Mouse (Mus musculus) hindbrain, postnatal 0 days (tissue): ENCODE results near the gene Gm10031. TPM values are rescaled to one million over a fixed set of nuclear protein-coding genes. Genes with fewer than 3 reads are reported as not detected.

Experiments used
- ATAC-seq: fragments of 200-750 bp; cut with Nextera tagmentation; 2 replicates; pipeline ENCODE4 v1.8.0; 2017; ENCODE audit warnings: mild to moderate bottlenecking, moderate TSS enrichment, moderate library complexity
- DNase-seq: peaks from one replicate; pipeline ENCODE4 v3.0.0-alpha.2; 2015; ENCODE audit warnings: low spot score
- H3K27ac ChIP-seq: fragments of 300-500 bp; sonication (generic); 2 replicates; pipeline ENCODE4 v1.5.1; 2014; ENCODE audit warnings: mild to moderate bottlenecking
- H3K27me3 ChIP-seq: fragments of 300-500 bp; sonication (generic); 2 replicates; pipeline ENCODE4 v1.6.1; 2014; ENCODE audit warnings: low read length, mixed read lengths; ENCODE audit not compliant: insufficient read depth
- H3K36me3 ChIP-seq: fragments of 300-500 bp; sonication (generic); 2 replicates; pipeline ENCODE4 v1.6.1; 2014; ENCODE audit warnings: low read length, mixed read lengths; ENCODE audit not compliant: insufficient read depth
- H3K4me1 ChIP-seq: fragments of 300-500 bp; sonication (generic); 2 replicates; pipeline ENCODE4 v1.6.1; 2014; ENCODE audit warnings: antibody characterized with exemption, low read length, mixed read lengths; ENCODE audit not compliant: insufficient read depth
- H3K4me2 ChIP-seq: fragments of 300-500 bp; sonication (generic); 2 replicates; pipeline ENCODE4 v1.6.1; 2014; ENCODE audit warnings: low read depth, mild to moderate bottlenecking, low read length, moderate library complexity, mixed read lengths
- H3K4me3 ChIP-seq: fragments of 300-500 bp; sonication (generic); 2 replicates; pipeline ENCODE4 v1.5.1; 2014; ENCODE audit warnings: low read length
- H3K9ac ChIP-seq: fragments of 300-500 bp; sonication (generic); replicated peaks from 2 replicates; pipeline ENCODE4 v1.6.1; 2014; ENCODE audit warnings: mild to moderate bottlenecking, low read length, moderate library complexity, mixed read lengths
- H3K9me3 ChIP-seq: fragments of 300-500 bp; sonication (generic); 2 replicates; pipeline ENCODE4 v1.6.1; 2016; ENCODE audit warnings: low read length, mixed read lengths
- CTCF ChIP-seq: IDR thresholded peaks from 2 replicates; pipeline ENCODE4 v1.5.1; 2016; ENCODE audit warnings: antibody characterized with exemption, control low read depth, low read depth
- WGBS: fragments of 180-500 bp; shearing (Covaris S2); extraction: QIAGEN DNeasy Blood & Tissue Kit; methylation state at CpG from one replicate; pipeline ENCODE4 v1.1.7; 2014; 5-methylcytosine and 5-hydroxymethylcytosine counted together
- polyA plus RNA-seq: library from polyadenylated mRNA; unstranded; fragments of >200 nt; fragmentation: Nextera tagmentation; extraction: Ambion mirVana; gene quantifications from 2 replicates; pipeline ENCODE4 v1.2.1, GENCODE M21; 2015
- total RNA-seq: library from RNA; depleted of rRNA; stranded (reverse); fragments of >200 nt; gene quantifications from 2 replicates; pipeline ENCODE4 v1.2.3, GENCODE M21; 2014

The Gm10031 gene
- total and polyA plus RNA-seq, 2 experiments from 2014 or later = 0.40 to 13.4 TPM

DNA sequence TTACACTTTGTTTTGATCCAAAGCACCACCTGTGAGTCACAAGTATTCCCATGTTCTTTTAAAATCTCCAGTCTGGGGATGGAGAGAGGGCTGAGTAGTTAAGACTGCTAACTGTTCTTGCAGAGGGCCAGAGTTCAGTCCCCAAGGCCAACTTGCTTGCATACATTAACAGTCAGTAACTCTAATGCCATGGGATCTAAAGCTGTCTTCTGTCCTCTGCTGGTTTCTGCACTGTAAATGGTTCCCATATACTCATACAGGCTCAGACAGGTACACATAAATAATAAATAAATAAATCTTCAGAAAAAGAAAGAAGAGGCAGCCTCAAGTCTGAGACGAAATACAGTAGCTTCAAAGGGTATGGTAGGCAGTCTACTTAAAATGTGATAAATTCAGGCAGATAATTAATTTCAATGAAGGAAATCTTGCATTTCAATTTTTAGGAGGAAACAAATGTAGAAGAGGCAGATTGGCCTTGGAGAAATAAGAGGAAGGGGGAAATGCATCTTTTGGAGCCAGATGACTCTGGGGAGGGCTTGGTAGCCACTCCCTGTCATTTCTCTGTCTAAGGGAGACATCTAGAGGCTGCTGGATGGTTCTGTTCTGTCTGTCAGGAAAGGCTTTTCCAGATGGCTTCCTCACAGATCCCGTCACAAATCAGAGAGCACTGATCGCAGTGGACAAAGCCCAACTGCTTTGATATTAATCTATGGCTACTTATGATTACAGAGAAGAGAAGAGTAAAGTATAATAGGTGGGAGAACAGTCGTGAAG is 16.2 kb downstream of the Gm10031 start:
- Histone ChIP-seq H3K9me3 (no peaks in the 10 kb centered on the region), H3K27ac (no peak overlapping the region), H3K9ac (no peak overlapping the region), H3K4me1 (no peaks in the 10 kb centered on the region), H3K27me3 (no peaks in the 10 kb centered on the region), H3K4me2 (no peak overlapping the region), H3K4me3 (no peak overlapping the region), H3K36me3 (no peaks in the 10 kb centered on the region)
- TF ChIP-seq CTCF = peak; percentile 71
- DNase-seq (peak; percentile 74), ATAC-seq (peak; percentile 71; the same call in 1 of the 2 replicates)
- WGBS = 33% methylated on average over 4 of the region's 4 CpGs

DNA sequence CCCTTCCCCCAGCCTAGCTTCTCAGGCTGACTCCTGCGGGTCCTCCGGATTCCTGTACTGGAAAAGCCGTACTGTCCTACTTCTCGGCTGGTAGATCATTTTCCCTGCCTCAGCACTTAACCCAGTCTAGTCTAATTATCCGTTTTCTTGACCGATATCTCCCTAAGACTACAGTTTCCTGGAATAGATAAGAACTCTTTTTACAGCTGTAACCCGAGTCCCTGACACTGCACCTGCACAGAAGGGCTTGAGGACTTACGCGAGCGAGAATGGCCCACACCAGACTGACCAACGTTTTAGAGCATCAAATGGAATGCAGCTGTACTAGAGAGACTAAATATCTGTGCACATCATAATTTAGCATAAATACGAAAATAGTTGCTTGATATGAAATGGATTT is 20.2 kb downstream of the Gm10031 start:
- H3K9me3 ChIP-seq = no peaks in the 10 kb centered on the region
- H3K27ac ChIP-seq = no peak overlapping the region
- no peaks in the 10 kb centered on the region for H3K4me1 ChIP-seq
- H3K9ac ChIP-seq = no peak overlapping the region
- no peak overlapping the region for H3K4me3 ChIP-seq
- H3K4me2 ChIP-seq = 0 out of 2 replicates have a peak overlapping the region, but pooled peaks have one; percentile 10
- WGBS = 47% methylated on average over 12 of the region's 12 CpGs
- no peaks in the 10 kb centered on the region for H3K36me3 ChIP-seq
- DNase-seq (no peak), ATAC-seq (no peak)
- no peaks in the 10 kb centered on the region for H3K27me3 ChIP-seq
- TF ChIP-seq CTCF = no peak

DNA sequence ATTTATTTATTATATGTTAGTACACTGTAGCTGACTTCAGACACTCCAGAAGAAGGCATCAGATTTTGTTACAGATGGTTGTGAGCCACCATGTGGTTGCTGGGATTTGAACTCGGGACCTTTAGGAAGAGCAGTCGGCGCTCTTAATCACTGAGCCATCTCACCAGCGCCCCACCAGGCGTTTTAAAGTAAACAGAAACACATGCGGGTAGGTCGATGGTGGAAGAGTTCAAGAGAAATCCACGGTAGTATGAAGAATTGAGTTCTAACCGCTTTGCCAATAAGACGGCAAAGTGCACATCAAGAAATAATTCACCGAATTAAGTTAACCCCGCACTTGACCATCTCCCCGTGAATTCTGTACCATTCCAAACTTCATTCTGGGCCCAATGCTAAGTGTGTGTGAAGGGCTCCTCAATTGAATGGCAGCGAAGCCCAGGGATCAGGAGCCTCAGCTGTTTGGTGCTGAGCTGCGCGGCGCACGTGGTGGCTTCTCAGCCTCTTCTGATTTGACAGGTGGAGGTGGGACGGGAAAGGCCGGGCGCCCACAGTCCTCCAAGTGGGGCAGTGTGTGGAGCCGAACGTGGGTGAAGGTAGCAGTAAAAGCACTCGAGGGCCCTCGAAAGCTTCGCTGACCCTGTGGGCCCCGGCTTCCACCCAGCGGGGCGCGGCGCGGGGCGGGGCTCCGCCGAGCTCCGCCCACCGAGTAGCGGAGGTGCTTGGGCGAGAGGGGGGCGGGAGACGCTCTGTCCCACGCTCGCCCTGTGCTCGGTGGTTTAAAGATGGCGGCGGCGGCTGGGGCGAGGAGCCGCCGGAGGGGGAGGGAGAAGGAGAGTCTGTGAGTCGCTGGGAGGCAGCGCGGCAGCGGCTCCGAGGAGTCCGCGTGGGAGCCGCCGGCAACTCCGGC is 34.5 kb downstream of the Gm10031 start, which contains the start of gene Abl2:
Abl2 (plus strand) TSS at position 763 of the 907 bp plus-strand sequence.
- Histone ChIP-seq H3K4me2 (peak within 1 kb of the TSS; percentile 70), H3K27me3 (no peaks in the 10 kb centered on the region), H3K36me3 (no peaks in the 10 kb centered on the region), H3K4me3 (peak within 1 kb of the TSS; percentile 97), H3K4me1 (peaks cover 7% of the 10 kb centered on the region; the same call in 1 of the 2 replicates), H3K9me3 (no peaks in the 10 kb centered on the region), H3K27ac (peak within 1 kb of the TSS; percentile 99), H3K9ac (peak within 1 kb of the TSS; percentile 99)
- ATAC-seq (peak; percentile 97), DNase-seq (peak; percentile 94)
- WGBS = 10% methylated on average over 45 of the region's 60 CpGs
- no peak; the same call in 1 of the 2 replicates for TF ChIP-seq CTCF

DNA sequence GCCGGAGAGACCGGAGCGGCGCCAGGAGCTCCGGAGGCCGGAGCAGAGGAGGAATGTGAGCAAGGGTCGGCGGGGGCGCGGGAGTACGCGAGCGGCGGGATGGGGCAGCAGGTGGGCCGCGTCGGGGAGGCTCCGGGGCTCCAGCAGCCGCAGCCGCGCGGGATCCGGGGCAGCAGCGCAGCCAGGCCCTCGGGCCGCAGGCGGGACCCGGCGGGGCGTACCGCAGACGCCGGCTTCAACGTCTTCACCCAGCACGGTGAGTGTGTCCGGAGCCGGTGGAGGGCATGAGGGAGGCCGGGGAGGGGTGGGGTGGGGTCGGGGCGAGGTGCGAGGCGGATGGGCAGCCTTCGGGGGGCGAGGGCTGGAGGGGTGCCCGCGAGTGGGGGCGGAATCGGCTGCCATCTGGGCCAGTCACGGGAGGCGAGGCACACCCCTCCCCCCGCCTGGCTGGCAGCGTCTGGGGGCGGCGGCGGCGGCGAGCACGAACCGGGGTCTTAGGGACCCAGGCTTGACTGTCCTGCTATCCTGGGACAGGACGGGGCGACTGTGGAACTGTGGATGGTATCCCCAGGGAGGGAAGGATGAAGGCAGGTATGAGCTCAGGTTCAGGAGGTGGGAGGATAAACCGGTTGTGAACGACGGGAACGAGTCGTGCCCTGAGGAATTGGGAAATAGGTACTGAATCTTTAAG is 35.3 kb downstream of the Gm10031 start:
- WGBS = under 1% methylated on average over 57 of the region's 66 CpGs

DNA sequence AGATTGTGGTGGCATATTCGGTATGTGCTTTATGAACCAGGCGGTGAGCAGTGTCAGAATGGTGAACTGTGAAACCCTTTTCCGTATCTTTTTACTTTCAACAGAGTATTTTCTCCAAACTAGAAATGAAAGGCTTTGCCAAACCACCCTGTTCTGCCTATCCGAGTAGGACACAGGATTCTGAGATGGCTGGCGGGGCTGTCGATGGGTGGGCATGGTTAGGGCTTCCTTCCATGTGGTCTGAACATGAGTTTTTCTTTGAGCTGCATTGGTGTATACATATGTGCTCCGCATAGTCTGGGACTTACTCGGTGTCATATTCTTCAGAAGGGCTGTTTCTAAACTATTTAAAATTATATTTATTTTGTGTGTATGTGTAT is 35.8 kb downstream of the Gm10031 start:
- Histone ChIP-seq H3K36me3 (no peaks in the 10 kb centered on the region), H3K27ac (peak overlapping the region; percentile 99), H3K4me2 (peak overlapping the region; percentile 70), H3K4me3 (peak overlapping the region; percentile 97), H3K27me3 (no peaks in the 10 kb centered on the region), H3K9me3 (no peaks in the 10 kb centered on the region), H3K9ac (peak overlapping the region; percentile 99), H3K4me1 (peaks cover 7% of the 10 kb centered on the region; the same call in 1 of the 2 replicates)
- no peak for TF ChIP-seq CTCF
- ATAC-seq (peak; percentile 36; the same call in 1 of the 2 replicates), DNase-seq (peak; percentile 46)
- 5% methylated on average over 8 of the region's 8 CpGs for WGBS

More for the DNA sequence above, 35.3 kb downstream of the Gm10031 start:
- Histone ChIP-seq H3K9me3 (no peaks in the 10 kb centered on the region), H3K27me3 (no peaks in the 10 kb centered on the region), H3K36me3 (no peaks in the 10 kb centered on the region), H3K4me2 (peak overlapping the region; percentile 70), H3K4me1 (peaks cover 7% of the 10 kb centered on the region; the same call in 1 of the 2 replicates), H3K9ac (peak overlapping the region; percentile 99), H3K4me3 (peak overlapping the region; percentile 97), H3K27ac (peak overlapping the region; percentile 99)
- peak; percentile 68 for ATAC-seq
- TF ChIP-seq CTCF = no peak
- DNase-seq = peak; percentile 70

DNA sequence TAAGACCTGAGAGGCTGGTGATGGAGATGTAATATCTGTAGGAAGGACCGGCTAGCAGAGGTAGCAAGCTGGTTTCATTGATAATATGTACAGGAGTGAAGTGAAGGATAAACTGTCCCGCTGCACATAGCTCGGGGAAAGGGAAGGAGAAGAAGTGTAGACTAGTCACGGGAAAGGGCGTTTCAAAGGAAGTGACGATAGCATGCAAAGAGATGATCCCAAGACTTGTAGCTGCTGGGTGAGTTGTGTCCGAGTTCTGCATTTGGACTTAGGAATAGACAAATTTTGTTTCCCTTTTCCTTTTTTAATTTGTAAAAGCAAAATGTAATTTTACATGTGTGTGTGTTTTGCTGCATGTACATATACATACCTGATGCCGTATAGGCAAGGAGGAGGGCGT is 36.7 kb downstream of the Gm10031 start:
- Histone ChIP-seq H3K4me2 (peak overlapping the region; percentile 70), H3K4me3 (peak overlapping the region; percentile 97; the same call in 1 of the 2 replicates), H3K27me3 (no peaks in the 10 kb centered on the region), H3K36me3 (no peaks in the 10 kb centered on the region), H3K9me3 (no peaks in the 10 kb centered on the region), H3K27ac (no peak overlapping the region), H3K4me1 (peaks cover 7% of the 10 kb centered on the region; the same call in 1 of the 2 replicates), H3K9ac (no peak overlapping the region)
- TF ChIP-seq CTCF = no peak
- ATAC-seq (no peak), DNase-seq (no peak)
- 89% methylated on average over 9 of the region's 9 CpGs for WGBS
